Mouse (Mus musculus): ENCODE data around the gene Gm10643.
A peak's percentile ranks its signal among the peaks of the same experiment; 100 is the strongest.

Gene Gm10643

GRCm38 (mm10) chr8:84039050-84039449 lies 25.9 kb downstream of the Gm10643 start:
- peak; percentile 78 for DNase-seq (ENCODE audit: low spot score in 2 of 2)

GRCm38 (mm10) chr8:84038015-84038414 lies 26.9 kb downstream of the Gm10643 start:
- DNase-seq (ENCODE audit: low spot score in 2 of 2) = no peak

- DNase-seq (ENCODE audit: low spot score in 2 of 2) = no peak
These were observed 32.2 kb downstream of the Gm10643 start for GRCm38 (mm10) chr8:84032777-84033176.

- no peak for DNase-seq (ENCODE audit: low spot score in 2 of 2)
These were observed 35.7 kb downstream of the Gm10643 start for GRCm38 (mm10) chr8:84029272-84029671.

- no peak for DNase-seq (ENCODE audit: low spot score in 2 of 2)
These were observed 37.5 kb downstream of the Gm10643 start for GRCm38 (mm10) chr8:84027449-84027848.

- peak; percentile 23 to 27 for DNase-seq (ENCODE audit: low spot score in 2 of 2)
These were observed 39.1 kb downstream of the Gm10643 start for GRCm38 (mm10) chr8:84025863-84026262.

- DNase-seq (ENCODE audit: low spot score in 2 of 2) = no peak
These were observed 40.8 kb downstream of the Gm10643 start for GRCm38 (mm10) chr8:84024171-84024570.

- DNase-seq (ENCODE audit: low spot score in 2 of 2) = no peak
These were observed 41.3 kb downstream of the Gm10643 start for GRCm38 (mm10) chr8:84023631-84024030.

GRCm38 (mm10) chr8:84023085-84023484 lies 41.9 kb downstream of the Gm10643 start:
- DNase-seq (ENCODE audit: low spot score in 2 of 2) = no peak

- no peak for DNase-seq (ENCODE audit: low spot score in 2 of 2)
These were observed 43.4 kb downstream of the Gm10643 start for GRCm38 (mm10) chr8:84021569-84021968.

GRCm38 (mm10) chr8:84021096-84021495 lies 43.8 kb downstream of the Gm10643 start, which contains the start of gene Palm3:
Palm3 (plus strand) TSS chr8:84021471.
- no peak for DNase-seq (ENCODE audit: low spot score in 2 of 2)

GRCm38 (mm10) chr8:84019738-84020137 lies 45.2 kb downstream of the Gm10643 start:
- no peak for DNase-seq (ENCODE audit: low spot score in 2 of 2)

GRCm38 (mm10) chr8:84015833-84016232 lies 49.1 kb downstream of the Gm10643 start:
- no peak for DNase-seq (ENCODE audit: low spot score in 2 of 2)
